Mouse (Mus musculus) gastrocnemius, postnatal 10 days (tissue): ENCODE results near the gene Jsrp1. TPM values are rescaled to one million over a fixed set of nuclear protein-coding genes. Genes with fewer than 3 reads are reported as not detected.
A peak's percentile ranks its signal among the peaks of the same experiment; 100 is the strongest.

Source experiments
- DNase-seq: peaks from one replicate; pipeline ENCODE4 v3.0.0; 2021; ENCODE audit warnings: mixed read lengths
- total RNA-seq, 2 experiments: library from RNA; stranded (reverse); gene quantifications; 2 replicates each; pipeline ENCODE4 v1.2.3; 2021

The Jsrp1 gene
- total RNA-seq, 2 experiments from 2014 or later, result 289 to 339 TPM

DNA sequence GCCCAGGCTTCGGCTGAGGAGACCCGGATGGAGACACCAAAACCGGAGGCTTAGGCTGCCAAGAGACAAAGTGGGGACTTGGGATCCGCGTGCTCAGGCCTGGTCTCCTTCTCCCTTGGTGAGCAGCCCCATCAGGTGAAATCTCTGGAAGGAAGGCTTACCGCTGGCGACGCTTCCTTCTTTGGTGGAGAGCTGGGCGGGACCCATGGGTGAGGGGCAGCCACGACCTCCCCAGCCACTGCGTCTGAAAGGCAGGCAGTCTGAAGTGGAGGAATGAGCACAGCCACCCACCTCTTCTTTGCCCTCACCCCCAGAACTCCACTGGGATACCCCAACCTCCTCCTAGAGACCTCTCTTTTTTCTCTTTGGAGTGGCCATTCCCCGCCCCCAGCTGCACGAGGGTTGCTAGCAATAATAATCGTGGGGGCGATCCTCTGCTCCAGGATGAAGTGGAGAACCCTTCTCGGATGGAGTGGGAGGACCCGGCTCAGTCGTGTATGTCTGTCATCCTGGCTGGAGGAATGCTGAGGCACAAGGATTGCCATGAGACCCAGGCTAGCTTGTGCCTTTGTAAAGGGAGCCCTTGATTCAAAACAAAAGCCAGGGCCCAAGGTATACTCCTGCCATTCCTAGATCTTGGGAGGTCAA lies 4.2 kb downstream of the Jsrp1 start:
- no peak for DNase-seq

DNA sequence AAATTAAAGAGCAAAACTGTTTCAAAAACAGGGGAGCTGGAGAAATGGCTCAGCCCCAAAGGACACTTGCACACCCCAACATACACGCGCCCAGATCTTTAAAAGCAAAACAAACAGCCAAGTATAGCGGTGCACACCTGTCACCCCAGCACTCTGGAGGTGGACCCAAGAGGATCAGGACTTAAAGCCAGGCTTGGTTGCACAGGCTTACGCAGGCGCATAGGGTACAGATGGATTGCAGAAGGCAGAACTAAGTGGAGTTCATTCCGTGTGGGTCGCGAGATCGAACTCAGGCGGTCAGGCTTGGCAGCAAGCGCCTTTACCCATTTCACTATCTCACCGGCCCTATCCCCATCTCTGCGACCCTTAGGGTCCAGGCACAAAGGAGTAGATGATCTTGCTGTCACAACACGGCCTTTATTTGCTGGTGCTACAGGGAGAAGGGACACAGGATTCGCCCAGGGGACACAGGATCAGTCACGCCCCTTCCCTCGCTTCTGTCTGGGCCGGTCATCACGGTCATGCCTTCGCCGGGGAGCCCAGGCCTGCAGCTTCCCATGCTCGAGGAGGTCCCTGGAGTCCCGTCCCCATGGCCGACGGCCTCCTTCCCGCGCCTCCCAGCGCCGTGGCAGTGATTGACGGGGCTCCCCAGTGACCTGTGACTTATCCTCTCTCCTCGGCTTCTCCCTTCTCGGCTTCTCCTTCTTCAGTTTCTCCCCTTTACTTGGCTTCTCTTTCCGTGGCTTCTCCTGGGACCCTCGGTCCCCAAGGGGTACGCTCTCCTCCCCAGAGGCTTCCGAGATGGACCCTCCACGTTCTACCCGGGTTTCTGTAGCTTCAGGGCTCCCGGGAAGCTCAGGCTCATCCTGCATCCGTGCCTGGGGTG lies 5.0 kb downstream of the Jsrp1 start:
- no peak for DNase-seq

- DNase-seq, result peak; percentile 68
Measured at GRCm38 (mm10) chr10:80807057-80807627, 6.2 kb downstream of the Jsrp1 start.

DNA sequence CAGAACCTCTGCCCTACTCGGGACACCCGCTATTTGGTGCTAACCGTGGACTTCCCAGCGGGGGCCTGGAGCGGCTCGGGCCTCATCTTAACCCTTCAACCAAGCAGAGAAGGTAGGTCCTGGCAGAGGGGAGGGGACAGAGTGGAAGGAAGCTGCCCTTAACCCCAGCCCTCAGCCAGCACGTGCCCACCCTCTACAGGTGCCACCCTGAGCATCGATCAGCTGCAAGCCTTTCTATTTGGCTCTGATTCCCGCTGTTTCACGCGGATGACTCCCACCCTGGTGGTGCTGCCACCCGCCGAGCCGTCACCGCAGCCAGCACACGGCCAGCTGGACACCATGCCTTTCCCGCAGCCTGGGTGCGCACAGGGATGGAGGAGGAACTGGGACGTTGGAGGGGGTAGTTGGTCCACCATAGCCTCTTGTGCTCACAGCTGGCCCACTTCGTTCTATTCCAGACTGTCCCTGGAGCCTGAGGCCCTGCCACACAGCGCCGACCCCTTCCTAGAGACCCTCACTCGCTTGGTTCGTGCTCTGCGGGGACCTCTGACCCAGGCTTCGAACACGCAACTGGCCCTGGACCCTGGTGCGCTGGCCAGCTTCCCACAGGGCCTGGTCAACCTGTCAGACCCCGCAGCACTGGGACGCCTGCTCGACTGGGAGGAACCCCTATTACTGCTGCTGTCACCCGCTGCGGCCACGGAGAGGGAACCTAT lies 6.8 kb downstream of the Jsrp1 start:
- no peak for DNase-seq

DNA sequence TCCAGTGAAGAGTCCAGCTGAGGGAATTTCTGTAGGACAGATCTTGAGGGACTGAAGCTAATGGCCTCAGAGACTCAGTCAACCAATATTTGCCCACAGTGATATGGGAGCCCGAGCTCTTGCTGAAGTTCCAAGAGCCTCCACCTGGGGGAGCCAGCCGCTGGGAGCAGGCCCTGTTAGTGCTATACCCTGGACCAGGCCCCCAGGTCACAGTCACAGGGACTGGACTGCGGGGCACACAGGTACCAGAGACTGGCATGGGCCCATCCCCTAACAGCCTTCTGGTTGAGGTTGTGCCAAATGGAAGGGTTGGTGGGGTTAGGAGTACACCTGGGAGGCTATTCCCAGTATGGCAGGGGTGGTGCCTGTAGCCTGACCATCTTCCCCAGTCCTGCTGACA lies 7.4 kb downstream of the Jsrp1 start:
- peak; percentile 88 for DNase-seq

GRCm38 (mm10) chr10:80805322-80805721 lies 8.0 kb downstream of the Jsrp1 start:
- no peak for DNase-seq

GRCm38 (mm10) chr10:80804916-80805315 lies 8.4 kb downstream of the Jsrp1 start, which contains the start of gene Amh:
TSS of gene Amh (plus strand) at chr10:80805243.
- DNase-seq, result no peak

GRCm38 (mm10) chr10:80804340-80804739 lies 9.0 kb downstream of the Jsrp1 start:
- DNase-seq, result no peak

GRCm38 (mm10) chr10:80802996-80803395 lies 10.3 kb downstream of the Jsrp1 start:
- DNase-seq, result no peak

DNA sequence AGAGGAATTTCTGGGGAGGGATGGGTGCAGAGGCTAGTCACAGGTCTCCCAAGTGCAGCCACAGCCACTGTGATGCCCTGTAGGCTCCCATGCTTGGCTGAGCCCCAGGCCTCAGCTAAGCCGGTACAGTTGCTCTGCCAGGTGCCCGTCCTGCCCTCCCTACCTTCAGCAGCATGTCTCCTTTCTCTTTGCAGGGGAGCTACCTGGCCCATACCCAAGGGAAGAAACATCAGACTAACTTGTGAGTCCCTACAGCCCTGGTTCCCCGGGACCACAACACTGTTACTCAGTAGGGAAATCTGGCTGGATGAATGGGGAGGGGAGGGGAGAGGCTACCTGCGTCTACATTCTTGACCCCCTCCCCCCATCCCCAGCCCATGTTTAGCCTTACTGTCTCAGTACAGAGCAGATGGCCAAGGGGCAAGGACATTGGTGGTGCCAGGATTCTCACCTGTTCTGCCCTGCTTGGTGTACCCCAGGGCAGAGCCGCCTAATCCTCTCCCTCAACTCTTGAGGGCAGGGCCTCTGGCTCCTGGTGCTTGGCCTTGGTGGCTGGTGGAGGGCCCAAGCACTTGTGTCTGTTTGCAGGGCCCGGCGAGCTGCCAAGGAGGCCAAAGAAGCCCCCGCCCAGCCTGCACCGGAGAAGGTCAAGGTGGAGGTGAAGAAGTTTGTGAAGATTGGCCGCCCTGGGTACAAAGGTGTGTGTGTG lies 10.9 kb downstream of the Jsrp1 start:
- DNase-seq, result no peak

- no peak for DNase-seq
Measured at GRCm38 (mm10) chr10:80799070-80799566, 14.2 kb downstream of the Jsrp1 start.

DNA sequence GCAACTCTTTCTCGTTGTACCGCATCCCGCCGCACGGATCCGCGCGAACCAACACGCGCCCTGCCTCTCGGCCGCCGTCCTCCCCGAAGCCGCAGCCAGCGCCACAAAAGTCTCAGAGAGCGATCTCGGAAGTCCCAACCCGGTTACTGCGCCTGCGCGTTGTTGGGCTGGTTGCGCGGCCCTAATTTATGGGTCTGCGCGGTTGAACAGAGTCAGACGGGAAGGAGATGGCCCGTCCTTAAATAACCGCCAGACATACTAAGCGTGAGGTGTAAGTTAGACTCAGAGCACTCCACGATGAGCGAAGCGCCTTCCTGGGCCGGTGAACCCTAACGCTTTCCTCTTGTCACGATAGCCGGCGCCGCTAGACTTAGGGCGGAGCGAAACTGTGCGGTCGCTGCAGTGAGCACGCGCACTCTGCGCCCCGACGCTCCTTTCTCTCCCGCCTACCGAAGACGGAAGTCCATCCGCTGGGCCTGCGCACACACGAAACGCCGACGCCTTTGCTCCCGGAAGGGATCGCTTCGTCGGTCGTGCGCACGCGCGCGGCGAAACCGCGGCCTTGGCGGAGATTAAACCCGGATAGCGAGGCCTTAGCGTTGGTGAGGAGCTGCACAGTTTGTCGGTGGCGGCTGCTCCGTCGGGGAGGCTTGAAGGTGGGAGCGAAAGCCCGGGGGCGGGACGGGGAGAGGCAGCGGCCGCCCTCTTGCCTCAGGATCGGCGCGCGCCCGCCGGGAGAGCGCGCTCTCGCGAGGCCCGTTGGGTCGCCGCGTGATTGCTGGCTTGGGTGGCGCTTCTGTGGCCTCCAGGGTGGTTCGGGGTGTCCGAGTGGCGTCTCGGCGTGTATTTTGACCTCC lies 14.9 kb downstream of the Jsrp1 start, which contains the start of the genes Sf3a2 and Plekhj1:
Sf3a2 (plus strand) TSS at position 49 of the 857 bp plus-strand sequence.
Plekhj1 (minus strand) TSS at position 477 of the 857 bp plus-strand sequence.
- peak; percentile 96 for DNase-seq

DNA sequence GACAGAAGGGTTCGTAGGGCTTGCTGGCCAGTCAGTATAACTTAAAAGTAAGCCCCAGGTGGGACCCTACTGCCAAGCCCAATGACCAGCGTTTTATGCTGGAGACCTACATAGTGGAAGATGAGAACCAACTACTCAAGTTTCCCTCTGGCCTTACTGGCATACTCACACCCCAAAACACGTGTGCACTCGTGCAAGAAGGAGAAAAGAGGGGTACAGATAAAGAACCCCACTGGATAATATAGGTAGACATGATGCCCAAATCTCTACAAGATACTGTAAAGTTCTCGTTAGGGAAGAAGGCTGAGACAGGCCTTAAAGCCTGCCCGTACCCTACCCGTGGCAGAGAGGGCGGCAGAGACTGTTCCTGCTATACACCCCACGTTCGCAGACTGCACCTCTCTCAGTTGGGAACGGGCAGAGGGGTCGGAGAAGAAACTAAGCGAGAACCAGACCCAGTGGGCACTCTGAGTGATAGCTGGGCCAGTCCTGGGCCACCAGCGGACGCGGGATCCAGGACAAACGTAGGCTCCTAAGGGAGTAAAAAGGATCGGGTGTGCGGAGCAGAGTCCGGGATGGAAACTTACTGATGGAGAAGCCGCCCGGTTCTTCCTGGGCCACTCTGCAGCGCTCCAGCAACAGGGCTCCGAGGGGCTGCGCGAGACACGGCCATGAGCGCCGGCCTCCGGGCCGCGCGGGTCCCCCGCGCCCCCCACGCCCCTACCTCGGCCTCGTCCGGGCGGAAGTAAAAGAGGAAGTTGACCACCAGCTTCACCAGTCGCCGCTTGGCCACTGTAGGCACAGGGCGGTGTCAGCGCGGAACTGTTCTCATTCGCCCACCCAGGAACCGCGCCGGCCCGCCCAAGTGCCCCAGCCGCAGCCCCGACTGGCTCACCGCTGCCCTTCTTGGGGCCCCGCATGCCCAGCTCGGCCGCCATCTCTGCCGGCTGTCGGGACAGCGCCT lies 15.8 kb downstream of the Jsrp1 start:
- no peak for DNase-seq

GRCm38 (mm10) chr10:80796307-80796848 lies 16.9 kb downstream of the Jsrp1 start:
- no peak for DNase-seq

DNA sequence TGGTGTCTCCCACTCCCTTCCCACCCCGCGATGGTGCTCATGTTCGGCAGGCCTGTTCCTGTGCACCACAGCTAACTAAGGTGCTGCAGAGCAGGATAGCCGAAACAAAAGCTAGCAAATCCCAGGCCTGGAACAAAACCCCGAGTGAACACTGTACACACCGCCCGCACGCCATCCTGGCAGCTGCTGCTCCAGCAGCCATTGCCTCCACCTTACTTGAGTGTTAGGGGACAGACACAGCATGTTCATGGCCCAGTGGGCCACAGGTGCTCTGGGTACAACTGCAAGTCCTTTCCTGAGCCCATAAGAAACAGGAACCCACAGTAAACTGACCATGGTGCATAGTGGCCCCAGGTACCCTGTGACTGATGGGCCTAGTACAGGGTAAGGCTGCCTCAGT lies 18.5 kb downstream of the Jsrp1 start:
- DNase-seq, result no peak

DNA sequence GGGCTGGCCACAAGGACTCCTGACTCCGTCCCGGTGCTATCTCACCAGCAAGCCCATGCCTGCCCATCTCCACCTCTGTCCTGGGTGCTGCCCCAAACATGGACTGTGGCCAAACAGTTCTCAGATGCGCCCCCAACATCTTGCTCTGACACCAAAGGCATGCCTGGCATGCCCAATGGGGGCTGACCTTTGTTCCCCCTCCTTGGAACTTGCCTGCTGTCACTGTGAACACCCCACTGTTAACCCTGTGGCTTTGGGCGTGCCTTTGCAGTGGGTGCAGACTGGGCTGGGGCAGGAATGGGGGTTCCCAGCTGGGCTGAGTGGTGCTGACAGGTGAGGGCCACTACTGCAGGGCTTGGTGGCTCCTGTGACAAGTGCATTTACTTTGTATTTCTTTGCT lies 19.5 kb downstream of the Jsrp1 start:
- no peak for DNase-seq

DNA sequence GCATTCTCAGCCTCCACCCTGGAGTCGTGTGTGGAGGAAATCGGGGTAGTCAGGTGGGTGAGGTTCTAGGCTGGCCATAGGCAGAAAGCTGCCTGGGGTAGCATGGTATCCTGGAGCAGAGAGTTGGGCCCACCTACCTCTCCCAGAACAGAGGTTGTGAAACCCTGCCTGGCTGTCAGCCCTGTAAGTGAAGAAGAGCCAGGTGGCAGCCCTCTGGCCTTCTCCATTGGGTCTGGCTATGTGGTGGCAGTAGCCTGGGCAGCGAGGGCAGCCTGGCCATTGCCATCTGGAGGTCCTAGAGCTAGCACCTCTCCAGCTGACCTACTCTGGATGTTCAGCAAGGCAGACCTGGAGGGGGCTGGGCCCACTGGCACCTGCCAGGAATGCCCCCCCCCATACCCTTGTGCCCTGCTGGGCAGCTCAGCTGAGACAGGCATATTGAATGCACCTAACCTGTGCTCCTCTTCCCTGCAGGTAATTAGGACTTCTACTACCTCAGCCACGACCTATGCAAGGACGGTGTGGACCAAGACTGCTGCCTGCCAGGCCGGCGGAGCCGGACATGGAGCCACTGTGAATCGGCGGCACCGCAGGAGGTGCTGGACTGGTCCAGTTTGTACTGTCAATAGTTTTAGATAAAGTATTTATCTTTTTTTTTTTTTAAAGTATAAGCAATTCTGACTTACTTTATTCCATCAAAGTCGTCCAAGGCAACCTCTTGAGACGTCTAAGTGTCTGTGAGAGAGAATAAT lies 20.1 kb downstream of the Jsrp1 start:
- no peak for DNase-seq
